Mouse (Mus musculus) megakaryocyte-erythroid progenitor cell, adult 5-6 weeks (primary cell): ENCODE results near the gene Wscd1. TPM values are rescaled to one million over a fixed set of nuclear protein-coding genes. Genes with fewer than 3 reads are reported as not detected.
"Not testable (repeated sequence)": the region's sequence is repeated elsewhere in the genome, so short reads cannot be mapped to it uniquely, and the experiment has no call there.

ENCODE experiments used
- ATAC-seq: replicated peaks from 2 replicates; pipeline ENCODE4 v1.8.0; 2016; ENCODE audit warnings: mild to moderate bottlenecking, inconsistent platforms; ENCODE audit not compliant: severe bottlenecking, poor library complexity, low FRiP score, low TSS enrichment
- total RNA-seq, 2 experiments: library from RNA; stranded (forward) in 1 of 2; stranded (reverse) in 1 of 2; fragments of 200-1000, 215-1000 nt in 1 of 2; fragments of >200 nt in 1 of 2; fragmentation: Nextera tagmentation in 1 of 2; gene quantifications; 2 replicates each; pipeline ENCODE4 v1.2.3; 2014 to 2017

Wscd1 gene
- total RNA-seq, 2 experiments from 2014 or later = not detected

DNA sequence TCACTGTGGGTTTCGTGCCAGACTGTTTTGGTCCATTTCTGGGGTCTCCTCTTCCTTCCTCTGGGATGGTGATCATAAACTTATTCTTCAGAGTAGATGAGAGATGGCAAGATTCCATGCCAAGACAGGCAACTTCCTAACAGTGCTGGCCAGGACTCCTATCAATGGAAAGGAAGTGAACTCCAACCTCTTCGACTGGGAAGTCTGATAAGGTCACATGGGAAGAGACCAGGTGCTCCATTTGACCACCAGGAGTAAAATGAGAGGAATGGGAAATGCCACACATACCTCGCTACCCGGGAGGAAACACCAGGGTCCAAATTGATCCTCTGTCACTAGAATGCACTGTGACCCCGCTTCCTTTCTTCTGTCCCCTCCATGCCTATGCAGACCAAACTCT lies 68.4 kb downstream of the Wscd1 start:
- ATAC-seq = no peak

DNA sequence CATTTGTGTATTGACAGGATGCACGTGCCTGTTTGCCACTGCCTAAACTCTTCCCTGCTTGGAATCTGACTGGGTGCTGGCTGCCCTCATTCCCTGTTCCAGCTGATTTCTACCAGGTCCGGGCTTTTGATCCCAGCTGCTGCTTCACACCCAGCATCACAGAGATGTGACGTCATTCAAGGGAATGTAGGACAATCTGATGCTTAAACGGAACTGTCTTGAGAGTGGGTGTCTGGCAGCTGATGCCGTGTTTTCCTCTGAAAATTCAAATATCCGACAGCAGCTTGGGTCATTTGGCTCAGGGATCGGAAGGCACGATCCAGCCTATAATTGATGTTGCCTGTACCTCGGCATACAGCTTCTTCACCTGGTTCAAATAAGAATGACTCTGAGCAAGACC lies 70.2 kb downstream of the Wscd1 start:
- no peak for ATAC-seq

DNA sequence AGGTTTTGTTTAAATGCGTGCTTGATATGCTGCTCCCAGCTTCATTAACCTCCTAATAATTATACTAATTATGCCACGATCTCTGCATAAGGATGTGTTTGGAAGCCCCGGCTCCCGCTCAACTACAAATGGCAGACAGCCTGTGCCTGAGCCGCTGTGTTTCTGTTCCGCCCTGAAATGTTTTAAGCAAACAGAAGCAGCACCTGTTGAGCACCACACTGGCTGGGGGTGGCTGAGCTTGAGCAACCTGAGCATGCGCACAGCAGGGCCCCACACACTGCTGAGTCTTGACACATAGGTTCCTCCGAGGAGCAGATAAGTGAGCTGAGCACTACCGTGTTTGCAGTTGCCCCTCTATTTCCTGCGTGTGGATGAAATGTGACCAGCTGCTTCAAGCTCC lies 71.1 kb downstream of the Wscd1 start:
- ATAC-seq = no peak

DNA sequence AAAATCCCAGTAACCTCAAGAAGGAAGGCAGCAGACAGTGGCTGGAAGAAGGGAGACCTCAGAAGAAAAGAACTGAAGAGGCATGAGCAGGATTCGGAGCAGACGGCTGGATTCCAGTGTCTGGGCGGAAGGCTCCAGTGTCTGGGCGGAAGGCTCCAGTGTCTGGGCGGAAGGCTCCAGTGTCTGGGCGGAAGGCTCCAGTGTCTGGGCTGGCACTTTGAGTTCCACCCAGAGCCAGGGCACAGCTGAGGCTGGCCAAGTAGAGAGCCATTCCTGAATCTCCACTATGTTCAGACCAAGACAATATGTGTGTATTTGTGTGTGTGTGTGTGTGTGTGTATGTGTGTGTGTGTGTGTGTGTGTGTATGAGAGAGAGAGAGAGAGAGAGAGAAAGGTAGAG lies 71.8 kb downstream of the Wscd1 start:
- not testable (repeated sequence) for ATAC-seq

DNA sequence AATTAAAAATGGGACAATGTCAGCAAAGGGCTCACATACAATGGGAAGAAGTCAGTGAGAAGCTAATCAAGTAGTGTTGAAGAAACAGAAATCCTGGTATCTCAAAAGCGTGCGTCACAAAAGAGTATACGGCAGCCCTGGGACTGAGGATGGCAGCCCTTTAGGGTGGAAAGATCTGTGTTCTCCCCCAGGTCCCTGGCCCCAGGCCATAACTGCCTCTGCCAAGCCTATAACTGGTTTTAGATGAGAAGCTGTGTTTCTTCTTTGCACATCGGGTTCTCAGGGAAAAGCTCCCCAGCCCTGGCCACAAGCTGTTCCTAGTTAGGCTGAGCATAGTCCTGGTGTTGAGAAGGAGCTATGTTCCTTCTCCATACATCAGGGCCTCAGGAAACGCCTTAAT lies 72.3 kb downstream of the Wscd1 start:
- no peak for ATAC-seq

DNA sequence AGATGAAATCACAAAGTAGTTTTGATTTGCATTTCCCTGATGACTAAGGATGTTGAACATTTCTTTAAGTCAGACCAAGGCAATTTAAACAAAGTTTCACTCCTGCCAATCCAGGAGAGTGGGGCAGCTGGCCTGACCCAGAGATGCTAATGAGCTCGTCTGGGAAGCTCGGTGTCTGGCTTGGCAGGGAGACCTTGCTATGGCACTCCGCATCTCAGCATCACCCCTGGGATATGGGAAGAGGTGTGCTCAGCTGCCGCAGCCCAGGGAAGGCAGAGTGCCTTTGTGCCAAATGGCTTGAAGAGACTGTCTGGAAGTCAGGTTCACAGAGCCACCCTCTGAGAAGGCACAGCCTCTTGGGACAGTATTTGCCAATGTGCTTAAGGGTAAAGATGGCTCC lies 75.3 kb downstream of the Wscd1 start:
- ATAC-seq = no peak
